Mouse (Mus musculus): ENCODE measurements at regions not wholly inside any gene's neighbourhood (a gene's known extent, or its start where the extent isn't known, plus 50 kb on each side); places are given as distances from the start of the nearest gene placed in this dataset.

DNA sequence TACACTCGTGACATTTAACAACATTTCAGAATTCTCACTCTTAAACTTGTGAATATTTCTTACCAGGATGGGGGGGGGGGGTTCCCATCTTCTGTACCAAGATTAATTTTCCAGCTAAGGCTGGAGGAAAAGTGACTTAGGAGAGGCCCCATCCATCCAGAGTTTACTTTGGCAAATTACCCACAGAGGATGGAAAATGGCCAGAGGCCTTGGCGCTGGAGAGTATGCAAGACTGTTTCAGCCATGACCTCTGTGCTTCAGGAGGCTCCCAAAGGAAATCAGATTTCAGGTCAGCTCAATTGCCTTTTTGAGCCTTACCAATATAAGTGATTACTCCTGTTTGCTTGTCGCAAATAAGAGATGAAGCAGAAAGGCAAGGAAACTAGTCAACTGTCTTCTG lies 143.4 kb upstream of the F930015N05Rik start:
- DNase-seq (ENCODE audit: low spot score) = no peak

DNA sequence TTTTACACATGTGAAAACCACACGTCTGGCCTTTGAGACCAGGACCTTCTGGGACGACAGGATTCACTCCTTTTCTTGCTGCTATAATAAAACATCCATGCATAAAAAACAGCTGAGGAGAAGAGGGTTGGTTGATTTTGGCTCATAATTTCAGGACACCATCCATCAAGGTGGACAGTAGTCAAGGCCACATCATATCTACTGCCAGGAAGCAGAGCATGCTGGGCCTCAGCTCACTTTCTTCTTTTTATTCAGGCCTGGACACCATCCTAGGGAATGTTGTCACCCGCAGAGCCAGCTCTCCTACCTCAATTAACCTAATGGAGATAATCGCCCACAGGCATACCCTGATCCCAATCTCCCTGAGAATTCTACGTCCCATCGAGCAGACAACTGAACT lies 149.6 kb upstream of the F930015N05Rik start:
- no peak for DNase-seq (ENCODE audit: low spot score)

DNA sequence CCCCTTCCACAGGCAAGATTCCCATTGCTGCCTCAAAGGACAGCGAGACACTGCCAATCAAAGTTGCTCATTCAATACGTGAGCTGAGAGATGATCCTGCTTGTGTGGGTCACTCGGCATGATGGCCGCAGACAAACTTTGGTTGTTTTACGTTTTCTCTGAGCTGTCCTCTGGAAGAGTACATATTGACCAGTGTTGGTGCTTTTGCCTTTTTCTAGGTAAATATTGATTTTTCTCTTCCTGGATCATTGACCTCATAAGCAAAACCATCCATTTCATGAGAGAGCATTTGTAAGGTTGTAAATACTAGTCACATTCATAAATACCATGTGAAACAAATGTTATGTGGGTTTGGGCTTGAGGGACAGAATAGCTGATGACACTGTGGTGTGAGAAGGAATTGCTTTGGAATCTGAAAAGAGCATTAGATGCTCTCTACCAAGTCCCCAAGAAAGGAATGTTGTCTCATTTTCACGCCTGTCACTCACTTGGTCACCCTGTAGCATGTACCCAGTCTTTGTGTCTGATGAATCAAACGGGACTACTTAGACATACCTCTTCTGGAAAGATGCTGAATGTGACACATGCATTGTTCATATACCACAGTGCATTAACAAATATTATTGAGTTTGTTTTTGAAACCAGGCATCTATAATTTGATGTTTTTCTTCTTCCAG lies 150.7 kb upstream of the F930015N05Rik start:
- DNase-seq (ENCODE audit: low spot score) = no peak

DNA sequence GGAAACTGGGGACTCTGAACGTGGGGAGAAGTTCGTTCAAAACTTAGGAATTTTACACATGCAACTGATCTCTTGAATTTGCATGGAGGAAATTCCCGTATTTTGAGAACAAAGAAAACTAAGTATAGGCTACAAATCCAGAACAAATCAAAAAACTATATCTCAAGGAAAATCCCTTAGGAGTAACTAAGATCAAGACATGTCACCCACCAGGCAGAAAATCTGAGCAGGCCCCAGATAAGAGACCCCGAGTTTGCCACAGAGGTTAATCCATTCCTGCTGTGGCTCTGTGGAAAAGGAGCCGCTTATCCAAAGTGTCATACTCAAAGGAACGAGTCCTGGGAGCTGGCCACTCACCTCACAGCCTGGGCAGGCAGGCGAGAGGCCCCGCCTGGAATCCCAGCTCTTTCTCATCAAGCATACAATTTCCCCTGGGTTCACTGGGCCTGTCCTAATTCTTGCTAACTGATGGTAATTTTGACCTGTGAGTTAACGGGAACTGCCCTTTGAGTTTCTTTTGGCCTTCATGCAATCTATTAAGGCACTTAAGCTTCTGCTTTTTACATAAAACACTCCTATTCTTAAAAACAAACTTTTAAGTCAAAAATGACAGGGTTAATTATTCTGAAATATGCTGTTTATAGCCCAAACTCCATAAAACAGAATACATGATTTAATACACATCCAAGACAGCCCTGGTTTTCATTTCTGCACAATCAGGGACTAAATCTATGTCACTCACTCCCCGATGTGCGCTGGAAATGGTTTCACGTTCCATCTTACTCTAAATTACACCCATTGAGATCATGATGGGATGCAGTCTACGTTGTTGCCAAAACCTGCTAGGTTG lies 151.5 kb upstream of the F930015N05Rik start:
- DNase-seq (ENCODE audit: low spot score) = no peak

DNA sequence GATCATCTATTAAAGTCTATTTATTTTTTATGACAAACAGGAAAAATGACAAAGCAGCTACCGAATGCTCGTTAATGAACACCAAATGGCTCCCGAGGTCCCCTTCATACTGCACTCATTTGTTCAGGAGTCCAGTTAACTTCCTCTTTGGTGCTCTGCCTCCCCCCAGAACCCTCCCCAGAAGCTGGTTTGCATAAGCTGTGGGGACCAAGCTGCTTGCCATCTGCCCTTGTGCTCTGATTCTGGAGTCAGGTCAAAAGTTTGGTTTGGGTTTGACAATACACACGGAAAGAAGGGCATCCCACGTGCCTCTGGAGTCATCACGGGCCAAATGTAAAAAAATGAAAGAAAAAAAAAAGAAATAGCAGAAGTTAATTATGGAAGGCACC lies 152.1 kb upstream of the F930015N05Rik start:
- no peak for DNase-seq (ENCODE audit: low spot score)

DNA sequence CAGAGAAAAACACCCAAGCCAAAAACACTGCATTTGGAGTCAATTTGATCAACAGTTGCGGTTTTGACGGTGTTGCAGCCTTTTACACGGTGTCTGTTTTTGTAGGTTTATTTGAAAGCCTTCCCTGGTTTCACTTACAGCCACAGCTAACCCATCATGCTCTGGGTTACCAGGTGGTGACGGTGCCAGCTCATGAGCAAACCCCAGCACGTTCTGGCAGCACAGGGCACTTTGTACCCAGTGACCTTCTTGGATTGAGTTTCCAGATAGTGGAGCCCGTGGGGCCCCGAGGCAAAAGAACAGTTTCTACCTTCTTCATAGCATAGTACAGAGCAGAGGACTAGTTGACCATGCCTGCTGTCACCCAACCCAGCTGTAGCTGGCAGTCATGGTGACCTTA lies 152.6 kb upstream of the F930015N05Rik start:
- DNase-seq (ENCODE audit: low spot score) = no peak

DNA sequence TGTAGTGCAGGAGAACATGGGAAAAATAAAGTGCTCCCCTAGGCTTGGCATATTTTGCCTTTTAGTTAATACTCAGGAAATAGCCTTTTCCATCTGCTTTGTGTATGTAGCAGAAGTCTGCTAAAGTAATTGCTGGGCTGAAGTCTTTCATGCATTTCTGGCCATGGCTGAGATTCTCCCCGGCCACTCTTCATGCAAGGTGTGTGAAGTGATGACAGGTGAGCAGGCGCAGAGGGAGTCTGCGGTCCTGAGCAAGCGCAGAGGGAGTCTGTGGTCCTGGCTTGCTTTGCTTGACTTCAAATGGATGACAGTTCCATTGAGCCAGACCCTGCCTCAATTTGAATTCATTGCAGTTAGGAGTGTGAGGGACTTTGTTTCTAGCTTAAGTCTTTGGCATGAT lies 153.6 kb upstream of the F930015N05Rik start:
- no peak for DNase-seq (ENCODE audit: low spot score)

DNA sequence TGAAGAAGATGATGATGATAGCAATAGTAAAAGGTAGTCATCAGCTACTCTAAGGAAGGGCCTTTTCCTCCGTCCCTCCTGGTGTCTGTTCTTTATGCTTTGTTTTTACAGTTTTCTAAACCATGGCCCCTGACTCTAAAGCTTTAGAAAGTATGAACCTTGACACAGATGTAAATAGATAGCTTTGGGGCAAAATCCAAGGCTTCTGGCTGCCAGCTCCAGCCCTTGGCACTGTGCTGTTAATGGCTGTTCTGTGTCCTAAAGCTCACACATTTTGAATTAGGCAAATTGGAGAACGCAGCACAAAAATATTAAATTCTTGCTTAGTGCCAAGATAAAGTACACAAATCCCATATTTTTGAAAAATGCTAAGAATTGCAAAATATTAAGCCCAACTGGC lies 155.8 kb upstream of the F930015N05Rik start:
- DNase-seq (ENCODE audit: low spot score) = no peak

DNA sequence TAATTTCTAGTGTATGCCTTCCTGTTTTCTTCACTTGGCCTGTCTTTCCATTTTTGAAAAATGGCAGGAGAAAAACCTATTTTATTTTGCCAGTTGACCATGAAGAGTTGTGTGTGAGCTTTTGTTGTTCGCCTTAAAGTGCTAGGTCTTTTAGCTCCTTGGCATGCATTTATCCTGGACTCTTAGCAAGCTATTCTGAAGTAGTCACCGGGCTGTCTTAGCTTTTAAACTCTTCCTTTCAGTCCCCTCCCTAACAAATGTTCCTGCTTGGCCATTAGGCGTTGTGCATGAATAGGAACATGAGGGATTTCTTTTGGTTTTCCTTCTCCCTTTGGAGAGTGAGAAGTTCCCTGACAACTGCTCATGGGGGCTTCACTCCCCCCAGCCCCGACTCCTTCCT lies 160.9 kb upstream of the F930015N05Rik start:
- DNase-seq (ENCODE audit: low spot score) = no peak

DNA sequence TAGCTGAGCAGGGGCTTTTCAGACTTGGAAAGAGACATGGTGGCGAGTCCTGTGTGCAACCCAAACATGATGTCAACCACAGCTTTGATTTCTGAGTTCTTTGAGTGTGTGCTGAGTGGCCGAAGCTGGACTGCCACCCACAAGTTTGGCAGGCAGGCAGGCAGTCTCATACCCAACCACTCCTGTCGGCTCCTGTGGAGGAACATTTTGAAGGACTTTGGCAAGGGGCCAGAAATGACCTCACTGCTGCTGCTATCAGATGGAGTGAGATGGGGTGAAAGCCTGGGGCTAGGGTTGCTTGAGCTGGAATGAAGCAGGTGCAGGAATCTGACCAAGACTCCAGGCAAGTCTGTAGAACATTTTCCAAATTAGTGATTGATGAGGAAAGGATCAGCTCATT lies 162.7 kb upstream of the F930015N05Rik start:
- no peak for DNase-seq (ENCODE audit: low spot score)

DNA sequence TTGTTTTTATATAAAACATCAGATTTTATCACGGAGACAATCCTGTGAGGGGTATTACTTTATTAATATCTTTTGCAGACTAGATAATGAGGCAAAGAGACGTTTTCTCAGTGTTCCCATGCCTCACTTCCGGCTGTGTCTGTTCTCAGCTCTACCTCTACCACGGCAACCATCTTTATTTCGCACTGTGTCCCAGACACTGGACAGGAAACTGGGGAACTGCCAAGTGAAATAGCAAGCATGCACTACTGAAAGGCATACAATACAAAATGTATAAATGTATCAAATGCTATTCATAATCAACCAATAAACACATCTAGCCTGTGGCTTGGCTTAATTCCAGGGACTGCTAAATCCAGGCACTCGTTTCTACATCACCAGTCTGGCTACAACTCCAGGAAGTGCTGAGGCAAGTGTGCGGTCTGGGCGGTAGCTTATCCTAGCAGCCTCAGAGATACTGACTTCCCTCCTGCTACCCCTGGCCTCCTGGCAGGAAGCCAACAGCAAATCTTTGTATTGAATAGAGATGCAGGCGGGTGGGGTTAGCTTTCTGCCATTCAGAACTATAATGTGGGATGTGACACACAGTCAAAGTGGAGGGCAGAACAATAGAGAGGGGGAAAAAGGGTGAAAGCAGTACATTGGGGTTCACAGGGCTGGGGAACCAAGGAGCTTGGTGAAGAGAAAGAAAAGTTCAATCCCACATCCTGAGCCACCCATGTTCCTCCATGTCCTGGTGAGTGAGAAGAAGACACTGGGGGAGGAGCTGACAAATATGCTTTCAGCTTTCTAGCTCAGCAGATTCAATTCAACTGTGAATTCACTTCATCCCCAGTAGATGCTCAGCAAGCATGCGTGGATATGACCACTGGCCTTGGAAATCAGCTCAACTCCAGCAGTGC lies 164.0 kb upstream of the F930015N05Rik start:
- no peak for DNase-seq (ENCODE audit: low spot score)

DNA sequence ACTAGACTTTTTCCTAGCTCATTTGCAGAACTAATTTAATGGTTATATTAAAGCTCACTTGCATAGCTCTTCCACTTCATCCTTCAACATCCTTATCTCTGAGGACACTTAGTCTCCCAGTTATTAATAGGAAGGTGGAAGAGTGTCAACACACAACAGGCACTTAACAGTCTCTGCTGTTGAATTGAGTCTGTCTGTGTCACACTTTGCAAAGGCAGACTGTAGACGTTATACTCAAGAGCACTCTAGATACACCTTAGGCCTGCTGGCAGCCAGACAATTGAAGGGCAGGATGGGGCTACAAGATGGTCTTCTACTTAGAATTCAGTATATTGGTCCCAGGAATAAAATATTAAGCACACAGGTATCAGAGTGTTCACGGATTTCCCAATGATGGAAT lies 172.6 kb upstream of the F930015N05Rik start:
- no peak for DNase-seq (ENCODE audit: low spot score)

DNA sequence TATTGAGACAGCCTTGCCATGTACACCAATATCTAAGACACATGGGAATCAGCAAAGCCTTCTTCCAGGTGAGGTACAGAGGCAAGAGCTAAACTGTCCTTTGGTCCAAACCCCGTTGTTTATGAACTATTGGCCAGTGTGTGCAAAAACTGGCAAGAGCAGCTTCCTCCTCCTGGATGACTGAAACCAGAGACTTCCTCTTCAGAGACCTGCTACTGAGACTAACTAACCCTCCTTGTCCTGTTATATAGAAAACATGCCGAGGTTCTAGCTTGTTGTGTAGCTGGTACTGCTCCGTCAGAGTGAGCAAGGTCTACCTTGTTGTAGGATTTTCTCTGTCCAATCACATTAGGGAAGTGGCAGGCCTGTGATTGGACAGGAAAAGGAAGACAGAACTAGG lies 174.3 kb upstream of the F930015N05Rik start:
- DNase-seq (ENCODE audit: low spot score) = no peak

DNA sequence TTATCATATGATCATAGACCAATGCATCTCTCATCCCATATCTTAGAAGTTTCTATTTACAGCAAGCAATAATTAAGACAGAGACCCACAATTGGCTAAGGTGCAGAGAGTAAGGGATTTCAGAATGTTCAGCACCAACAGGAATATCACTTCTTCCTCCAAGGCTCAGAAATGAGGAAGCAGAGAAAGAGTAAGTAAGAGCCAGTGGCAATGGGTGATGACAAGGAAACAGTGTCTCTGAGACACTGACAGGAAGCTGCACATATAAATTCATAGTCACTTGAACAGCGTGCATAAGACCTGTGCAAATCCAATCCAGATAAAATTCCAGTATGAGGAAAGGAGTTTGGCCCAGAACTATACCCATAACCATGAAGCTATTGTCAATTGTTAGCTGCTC lies 178.7 kb upstream of the F930015N05Rik start:
- DNase-seq (ENCODE audit: low spot score) = no peak

DNA sequence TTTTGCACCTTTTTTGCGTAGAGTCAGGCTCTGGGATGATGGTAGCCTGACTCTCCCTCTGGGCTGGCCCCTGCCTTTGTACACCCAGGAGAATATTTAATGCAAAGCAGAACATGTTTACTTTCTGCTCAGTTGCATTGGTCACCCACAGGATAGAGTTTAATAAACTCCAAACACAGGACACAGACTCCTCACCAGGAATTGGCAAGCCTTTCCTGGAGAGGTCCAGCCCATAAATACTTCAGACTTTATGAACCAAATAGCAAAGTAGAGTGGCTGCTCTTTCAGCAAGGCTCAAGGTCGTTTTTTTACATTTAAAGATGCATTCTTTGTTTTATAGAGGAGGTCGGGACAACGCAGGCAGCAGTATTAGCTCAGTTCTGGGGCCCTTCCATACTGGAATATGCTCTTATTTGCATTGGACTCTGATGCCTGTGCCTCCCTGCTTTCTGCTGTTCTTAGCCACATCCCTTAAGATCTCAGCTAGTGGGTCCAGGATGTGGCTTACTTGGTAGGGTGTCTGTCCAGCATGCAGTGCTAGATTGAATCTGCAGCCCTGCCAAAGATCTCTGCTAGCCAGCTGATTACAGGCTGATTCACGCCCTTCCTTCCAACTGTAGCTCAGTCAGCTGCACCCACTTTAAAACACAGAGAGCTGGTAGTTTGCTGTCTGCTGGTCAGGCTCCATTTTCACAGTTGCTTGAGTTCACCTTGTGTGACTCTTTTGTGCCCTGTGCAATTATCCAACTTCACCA lies 182.4 kb upstream of the F930015N05Rik start:
- DNase-seq (ENCODE audit: low spot score) = no peak

DNA sequence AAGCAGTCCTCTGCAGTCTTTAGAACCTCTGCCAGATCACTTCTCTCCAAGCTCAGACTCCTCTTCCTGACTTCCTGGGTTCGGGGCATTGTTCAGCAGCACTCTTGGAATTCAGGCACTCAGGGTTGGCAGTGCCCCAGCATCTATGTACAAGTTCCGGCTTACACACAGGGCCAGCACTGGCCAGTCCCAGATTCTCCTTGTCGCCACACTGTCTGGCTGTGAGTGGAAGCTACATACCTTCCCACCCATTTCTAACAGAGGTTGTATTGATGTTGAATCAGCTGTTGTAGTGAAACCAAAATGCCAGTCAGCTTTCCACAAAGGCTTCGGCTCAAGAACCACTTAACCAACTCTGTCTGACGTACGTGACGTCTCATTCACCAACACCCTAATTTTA lies 190.7 kb upstream of the F930015N05Rik start:
- DNase-seq (ENCODE audit: low spot score) = no peak

DNA sequence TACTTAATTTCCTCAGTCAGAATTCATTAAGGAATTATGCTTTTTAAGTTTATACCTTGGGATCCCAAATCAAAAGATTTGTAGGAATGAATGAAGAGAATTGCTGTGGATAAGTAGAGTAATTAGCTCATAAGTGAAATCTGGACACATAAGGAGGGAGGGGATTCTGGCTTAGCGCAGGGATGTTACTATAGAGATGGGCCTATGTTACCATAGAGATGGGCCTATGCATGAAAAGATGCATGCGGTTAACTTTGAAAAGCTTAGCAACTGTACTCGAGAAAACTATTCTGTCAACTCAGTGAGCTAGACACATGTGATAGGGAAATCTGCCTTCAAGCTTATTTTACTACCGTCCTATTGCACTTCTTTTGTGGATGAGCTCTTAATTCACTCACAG lies 204.5 kb upstream of the F930015N05Rik start:
- DNase-seq (ENCODE audit: low spot score) = no peak

DNA sequence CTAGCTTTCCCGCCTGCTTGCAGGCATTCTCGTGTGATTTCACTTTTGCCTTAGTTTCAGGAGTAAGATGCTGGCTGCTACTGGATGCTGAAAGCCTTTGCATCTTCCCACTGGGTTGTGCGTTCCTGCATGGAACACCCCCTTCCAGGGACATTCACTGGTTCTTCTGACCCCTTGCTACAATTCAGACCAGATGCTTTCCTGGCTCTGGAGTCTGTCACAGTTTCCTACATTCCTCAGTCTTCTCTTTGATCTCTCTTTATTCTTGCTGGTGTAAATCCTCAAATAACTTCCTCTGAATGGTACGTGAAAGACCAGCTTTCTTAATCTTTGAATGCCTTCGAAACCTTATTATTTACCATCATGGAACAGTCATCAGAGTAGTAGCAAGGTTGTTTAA lies 206.7 kb upstream of the F930015N05Rik start:
- no peak for DNase-seq (ENCODE audit: low spot score)

DNA sequence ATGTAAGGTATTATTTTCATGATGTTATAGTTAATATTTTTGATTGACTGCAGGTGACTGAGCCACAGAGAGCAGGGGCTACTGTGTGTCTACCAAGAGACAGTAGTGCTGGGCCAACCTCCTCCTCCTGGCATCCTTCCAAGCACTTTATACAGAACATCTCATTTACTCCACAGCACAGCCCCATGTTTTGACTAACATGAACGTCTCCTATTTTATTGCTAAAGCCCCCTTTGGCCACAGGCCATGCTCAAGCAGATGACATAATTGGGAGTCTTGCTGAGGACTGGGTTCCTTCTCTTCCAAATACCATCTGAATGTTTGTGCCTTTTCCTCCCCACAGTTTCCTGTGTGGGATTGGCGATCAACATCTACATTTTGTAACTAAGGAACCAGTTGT lies 211.5 kb upstream of the F930015N05Rik start:
- no peak for DNase-seq (ENCODE audit: low spot score)

DNA sequence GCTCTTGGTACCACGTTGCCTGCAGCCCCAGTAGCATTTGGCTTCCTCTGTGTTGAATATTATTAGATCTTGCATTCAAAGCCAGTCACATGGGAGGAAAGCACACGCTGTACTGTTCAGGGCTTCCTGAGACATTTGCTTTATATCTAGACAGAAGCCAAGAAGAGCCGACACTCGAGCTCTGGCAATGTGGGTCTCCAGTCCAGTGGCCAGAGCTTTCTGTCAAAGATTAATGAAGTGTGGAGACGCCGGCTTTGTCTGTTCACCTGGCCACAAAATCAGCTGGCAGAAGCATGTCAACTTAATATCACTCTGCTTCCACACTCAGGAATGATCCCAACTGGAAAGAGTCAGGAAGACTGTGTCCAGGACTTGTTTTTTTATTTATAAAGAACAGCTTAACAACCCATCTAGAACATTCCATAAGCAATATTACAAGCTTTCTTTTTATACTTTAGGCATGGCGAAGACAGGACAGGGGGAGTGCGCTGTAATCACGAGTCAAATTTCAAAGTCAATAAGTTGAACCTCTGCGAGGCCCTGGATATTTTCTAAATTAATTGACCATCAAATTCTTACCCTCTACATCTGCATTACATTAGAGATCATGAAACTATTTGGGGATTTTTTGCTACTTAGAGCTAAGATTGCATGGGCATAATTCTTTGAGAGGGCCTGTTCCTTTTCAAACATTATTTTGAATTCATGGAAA lies 214.3 kb upstream of the F930015N05Rik start:
- no peak for DNase-seq (ENCODE audit: low spot score)

DNA sequence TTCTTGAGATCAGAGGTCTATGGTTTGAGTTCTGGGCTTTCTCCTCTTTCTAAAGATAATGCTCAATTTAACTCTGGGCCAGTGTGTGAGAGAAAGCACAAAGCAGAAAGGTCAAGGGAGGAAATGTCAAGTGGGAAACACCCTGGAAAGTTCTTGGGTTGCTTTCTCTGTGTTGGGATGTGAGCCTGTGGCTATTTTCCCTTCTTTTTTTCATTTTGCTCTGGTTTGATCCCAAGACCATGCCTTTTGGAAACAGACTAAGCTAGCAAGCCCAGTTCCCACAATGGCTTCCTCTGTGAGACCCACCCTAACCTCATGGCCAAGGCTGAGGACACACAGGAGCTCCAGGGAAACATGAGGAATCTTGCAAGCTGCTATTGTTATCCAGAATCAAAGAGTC lies 216.4 kb upstream of the F930015N05Rik start:
- DNase-seq (ENCODE audit: low spot score) = no peak

All from spleen, adult 12 weeks (tissue).